Mouse (Mus musculus): ENCODE results near the gene Tagln2.

- no peak for TF ChIP-seq CTCF (IDR thresholded peaks at IDR 0.05; ENCODE audit: borderline replicate concordance, insufficient read depth, low read depth, low read length)
- TF ChIP-seq POLR2A (IDR thresholded peaks at IDR 0.05; ENCODE audit: borderline replicate concordance, insufficient read depth, low read length) = no peak
Measured at GRCm38 (mm10) chr1:172496030-172496429, 3.8 kb upstream of the Tagln2 start.

All from cerebellum, adult 2 months (tissue).